Mouse (Mus musculus): Measurements from ENCODE around the gene Rnf126. TPM values are rescaled to one million over a fixed set of nuclear protein-coding genes. Genes with fewer than 3 reads are reported as not detected.

The Rnf126 gene
- polyA plus RNA-seq, 1 experiment = 157 TPM

DNA sequence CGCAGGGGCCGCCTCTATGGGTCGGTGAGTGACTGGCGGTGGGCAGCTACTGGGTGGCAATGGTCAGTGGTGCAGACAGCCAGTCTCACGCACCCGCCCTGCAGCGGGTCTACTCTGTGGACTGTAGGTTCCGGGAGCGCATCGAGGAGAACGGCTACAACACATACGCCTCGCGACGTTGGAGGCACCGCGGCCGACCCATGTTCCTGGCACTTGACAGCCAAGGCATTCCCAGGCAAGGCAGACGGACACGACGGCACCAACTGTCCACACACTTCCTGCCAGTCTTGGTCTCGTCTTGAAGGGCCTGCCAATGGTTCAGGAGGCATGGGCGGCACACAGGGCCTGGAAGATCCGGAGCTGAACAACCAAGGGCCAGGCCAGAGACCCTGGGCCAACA lies 10.1 kb downstream of the Rnf126 start:
- Histone ChIP-seq H3K4me3 (ENCODE audit: insufficient read depth, low read length) (no peak overlapping the region), H3K27ac (ENCODE audit: insufficient read depth, low read length) (no peak overlapping the region), H3K4me1 (ENCODE audit: control insufficient read depth, insufficient read depth, low read length) (no peaks in the 10 kb centered on the region)
- TF ChIP-seq POLR2A (IDR thresholded peaks at IDR 0.05; ENCODE audit: extremely low read depth, insufficient read depth, low read length) = no peak
- no peak for TF ChIP-seq CTCF (IDR thresholded peaks at IDR 0.05; ENCODE audit: extremely low read depth, insufficient read depth, low read length)

DNA sequence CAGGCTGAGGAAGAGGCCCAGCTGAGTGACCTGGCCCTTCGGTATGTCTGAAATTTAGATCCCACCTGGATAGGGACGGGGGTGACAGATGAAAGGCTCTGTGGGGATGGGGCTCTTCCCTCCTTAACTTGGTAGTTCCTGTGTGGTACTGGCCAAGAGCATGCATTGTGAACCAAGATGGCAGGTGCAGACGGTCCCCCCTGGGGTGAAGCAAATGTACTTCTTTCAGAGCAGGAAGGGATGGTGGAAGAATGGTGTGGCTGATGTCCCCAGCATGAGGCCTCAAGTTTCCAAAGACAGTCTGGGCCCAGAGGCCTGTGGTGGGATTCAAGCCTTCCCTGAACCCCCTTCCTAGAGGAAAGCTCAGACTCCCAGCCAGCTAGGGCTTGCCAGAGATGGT lies 10.9 kb downstream of the Rnf126 start:
- TF ChIP-seq CTCF (IDR thresholded peaks at IDR 0.05; ENCODE audit: extremely low read depth, insufficient read depth, low read length) (no peak), POLR2A (IDR thresholded peaks at IDR 0.05; ENCODE audit: extremely low read depth, insufficient read depth, low read length) (no peak)
- Histone ChIP-seq H3K27ac (ENCODE audit: insufficient read depth, low read length) (no peak overlapping the region), H3K4me1 (ENCODE audit: control insufficient read depth, insufficient read depth, low read length) (no peaks in the 10 kb centered on the region), H3K4me3 (ENCODE audit: insufficient read depth, low read length) (no peak overlapping the region; the same call in 1 of the 2 replicates)

DNA sequence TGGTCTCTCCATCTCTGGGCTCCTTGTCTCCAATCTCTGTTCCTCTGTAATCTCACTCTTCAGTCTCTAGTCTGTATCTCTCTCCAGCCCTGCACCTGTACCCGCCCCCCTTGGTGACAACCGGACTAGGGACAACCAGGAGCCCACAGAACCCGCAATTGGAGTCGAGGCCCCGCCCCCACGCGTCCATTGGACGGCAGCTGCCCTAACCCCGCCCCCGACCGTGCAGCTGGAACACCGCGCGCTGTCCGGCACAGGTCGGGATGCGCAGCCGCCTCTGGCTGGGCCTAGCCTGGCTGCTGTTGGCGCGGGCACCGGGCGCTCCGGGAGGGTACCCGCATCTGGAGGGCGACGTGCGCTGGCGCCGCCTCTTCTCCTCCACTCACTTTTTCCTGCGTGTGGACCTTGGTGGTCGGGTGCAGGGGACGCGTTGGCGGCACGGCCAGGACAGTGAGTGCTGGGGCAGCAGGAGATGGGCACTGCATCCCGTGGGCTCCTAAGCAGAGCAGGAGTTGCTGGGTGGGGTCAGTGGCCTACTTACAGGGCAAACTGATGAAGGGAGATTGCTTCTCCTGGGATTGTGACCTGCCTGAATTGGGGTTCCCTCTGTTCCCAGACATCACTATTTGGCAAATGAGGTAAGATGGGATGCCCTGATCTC lies 11.8 kb downstream of the Rnf126 start, which contains the start of gene Fgf22:
Gene Fgf22, plus strand, starts transcription at position 221 of the 661 bp plus-strand sequence.
- H3K27ac ChIP-seq (ENCODE audit: insufficient read depth, low read length) = no peak within 1 kb of the TSS

DNA sequence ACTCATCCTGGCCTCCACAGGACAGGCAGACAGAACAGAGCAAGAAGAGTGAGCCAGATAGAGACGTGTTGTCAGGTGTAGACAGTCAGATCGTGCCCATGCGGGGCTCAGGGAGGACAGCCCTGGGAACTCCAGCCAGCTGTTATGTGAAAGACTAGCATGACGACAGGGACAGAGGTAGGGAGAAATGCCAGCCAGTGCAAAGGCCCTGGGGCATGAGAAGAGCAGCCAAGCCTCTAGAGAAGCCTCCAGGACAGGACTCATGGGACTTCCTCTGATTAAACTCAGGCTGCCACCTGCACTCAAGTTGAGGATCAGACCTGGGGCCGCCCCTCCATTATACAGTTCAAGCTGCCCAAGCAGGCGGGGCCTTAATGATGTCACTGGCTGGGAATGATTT lies 18.3 kb downstream of the Rnf126 start:
- Histone ChIP-seq H3K27ac (ENCODE audit: insufficient read depth, low read length) (no peak overlapping the region), H3K4me1 (ENCODE audit: control insufficient read depth, insufficient read depth, low read length) (peaks cover 3% of the 10 kb centered on the region), H3K4me3 (ENCODE audit: insufficient read depth, low read length) (no peak overlapping the region)
- TF ChIP-seq CTCF (IDR thresholded peaks at IDR 0.05; ENCODE audit: extremely low read depth, insufficient read depth, low read length) (no peak), POLR2A (IDR thresholded peaks at IDR 0.05; ENCODE audit: extremely low read depth, insufficient read depth, low read length) (no peak)

More for the DNA sequence above, 11.8 kb downstream of the Rnf126 start, which contains the start of gene Fgf22:
- Histone ChIP-seq H3K4me3 (ENCODE audit: insufficient read depth, low read length) (peak within 1 kb of the TSS; percentile 45), H3K4me1 (ENCODE audit: control insufficient read depth, insufficient read depth, low read length) (no peaks in the 10 kb centered on the region)
- TF ChIP-seq CTCF (IDR thresholded peaks at IDR 0.05; ENCODE audit: extremely low read depth, insufficient read depth, low read length) (no peak), POLR2A (IDR thresholded peaks at IDR 0.05; ENCODE audit: extremely low read depth, insufficient read depth, low read length) (no peak)

DNA sequence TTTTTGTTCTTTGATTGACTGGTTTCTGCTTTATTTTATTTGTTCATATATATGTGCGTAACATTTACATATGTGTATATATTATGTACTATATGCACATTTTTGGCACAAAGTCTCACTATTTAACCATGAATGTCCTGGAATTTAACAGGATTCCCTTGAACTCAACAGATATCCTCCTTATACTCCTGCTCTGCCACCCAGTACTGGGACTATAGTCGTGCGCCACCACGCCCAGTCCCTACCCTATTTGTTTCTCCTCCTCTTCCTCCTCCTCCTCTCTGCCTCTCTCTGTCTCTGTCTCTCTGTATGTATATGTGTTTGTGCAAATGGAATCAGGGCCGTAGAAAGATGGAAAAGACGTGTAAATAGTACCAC lies 20.0 kb downstream of the Rnf126 start:
- Histone ChIP-seq H3K27ac (ENCODE audit: insufficient read depth, low read length) (no peak overlapping the region), H3K4me1 (ENCODE audit: control insufficient read depth, insufficient read depth, low read length) (peaks cover 3% of the 10 kb centered on the region), H3K4me3 (ENCODE audit: insufficient read depth, low read length) (no peak overlapping the region; the same call in 1 of the 2 replicates)
- TF ChIP-seq POLR2A (IDR thresholded peaks at IDR 0.05; ENCODE audit: extremely low read depth, insufficient read depth, low read length) (no peak), CTCF (IDR thresholded peaks at IDR 0.05; ENCODE audit: extremely low read depth, insufficient read depth, low read length) (no peak)

DNA sequence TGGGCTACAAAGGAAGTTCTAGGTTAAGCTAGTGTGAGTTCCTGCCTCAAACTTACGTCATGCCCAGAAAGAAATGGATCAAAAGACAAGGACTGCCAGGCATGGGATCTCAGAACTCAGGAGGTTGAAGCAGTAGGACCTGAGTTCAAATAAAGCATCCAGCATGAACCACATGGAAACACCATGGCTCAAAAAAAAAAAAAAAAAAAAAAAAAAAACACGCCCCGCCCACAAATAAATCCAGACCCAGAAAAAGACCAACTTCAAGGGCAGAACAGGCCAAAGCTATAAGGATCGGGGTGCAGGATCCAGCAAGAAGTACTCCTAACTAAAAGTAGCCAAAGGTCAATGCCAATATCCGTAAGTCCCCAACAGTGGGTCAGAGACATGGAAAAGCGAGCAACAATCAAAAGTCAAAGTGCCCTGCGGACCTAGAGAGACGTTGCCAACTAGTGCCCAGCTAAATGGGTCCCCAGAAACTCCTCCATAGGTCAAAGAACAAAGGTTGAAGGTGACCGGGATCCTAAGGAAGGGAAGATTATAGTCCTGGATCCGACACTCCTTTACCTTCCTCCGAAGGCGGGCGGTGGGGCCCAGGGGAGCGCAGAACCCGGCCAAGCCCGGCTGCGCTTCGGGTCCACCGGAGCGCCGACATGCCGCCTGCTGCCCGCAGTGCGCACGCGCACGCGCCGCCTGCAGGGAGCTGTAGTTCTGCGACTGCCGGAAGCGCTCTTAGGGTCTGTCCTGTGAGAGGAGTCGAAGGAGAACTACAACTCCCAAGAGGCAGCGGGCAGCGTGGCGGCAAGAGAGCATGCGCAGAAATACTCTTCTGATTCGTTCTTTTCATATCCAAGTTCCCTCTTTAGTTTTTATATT lies 20.6 kb downstream of the Rnf126 start, which contains the start of gene Polrmt:
Gene Polrmt, minus strand, starts transcription at position 684 of the 876 bp plus-strand sequence.
- TF ChIP-seq POLR2A (IDR thresholded peaks at IDR 0.05; ENCODE audit: extremely low read depth, insufficient read depth, low read length) (peak; percentile 61; the same call in 1 of the 2 replicates), CTCF (IDR thresholded peaks at IDR 0.05; ENCODE audit: extremely low read depth, insufficient read depth, low read length) (no peak)

GRCm38 (mm10) chr10:79745411-79745810 lies 21.3 kb downstream of the Rnf126 start:
- H3K4me3 ChIP-seq (ENCODE audit: insufficient read depth, low read length) = peak overlapping the region; percentile 72; the same call in 1 of the 2 replicates
- TF ChIP-seq POLR2A (IDR thresholded peaks at IDR 0.05; ENCODE audit: extremely low read depth, insufficient read depth, low read length) (no peak), CTCF (IDR thresholded peaks at IDR 0.05; ENCODE audit: extremely low read depth, insufficient read depth, low read length) (no peak)
- peaks cover 3% of the 10 kb centered on the region for H3K4me1 ChIP-seq (ENCODE audit: control insufficient read depth, insufficient read depth, low read length)
- no peak overlapping the region for H3K27ac ChIP-seq (ENCODE audit: insufficient read depth, low read length)

More for the DNA sequence above, 20.6 kb downstream of the Rnf126 start, which contains the start of gene Polrmt:
- Histone ChIP-seq H3K4me3 (ENCODE audit: insufficient read depth, low read length) (peak within 1 kb of the TSS; percentile 72), H3K4me1 (ENCODE audit: control insufficient read depth, insufficient read depth, low read length) (peaks cover 3% of the 10 kb centered on the region), H3K27ac (ENCODE audit: insufficient read depth, low read length) (no peak within 1 kb of the TSS)

GRCm38 (mm10) chr10:79743650-79744365 lies 22.9 kb downstream of the Rnf126 start:
- TF ChIP-seq POLR2A (IDR thresholded peaks at IDR 0.05; ENCODE audit: extremely low read depth, insufficient read depth, low read length) (no peak), CTCF (IDR thresholded peaks at IDR 0.05; ENCODE audit: extremely low read depth, insufficient read depth, low read length) (no peak)
- Histone ChIP-seq H3K4me3 (ENCODE audit: insufficient read depth, low read length) (no peak overlapping the region), H3K4me1 (ENCODE audit: control insufficient read depth, insufficient read depth, low read length) (peaks cover 3% of the 10 kb centered on the region), H3K27ac (ENCODE audit: insufficient read depth, low read length) (no peak overlapping the region)

DNA sequence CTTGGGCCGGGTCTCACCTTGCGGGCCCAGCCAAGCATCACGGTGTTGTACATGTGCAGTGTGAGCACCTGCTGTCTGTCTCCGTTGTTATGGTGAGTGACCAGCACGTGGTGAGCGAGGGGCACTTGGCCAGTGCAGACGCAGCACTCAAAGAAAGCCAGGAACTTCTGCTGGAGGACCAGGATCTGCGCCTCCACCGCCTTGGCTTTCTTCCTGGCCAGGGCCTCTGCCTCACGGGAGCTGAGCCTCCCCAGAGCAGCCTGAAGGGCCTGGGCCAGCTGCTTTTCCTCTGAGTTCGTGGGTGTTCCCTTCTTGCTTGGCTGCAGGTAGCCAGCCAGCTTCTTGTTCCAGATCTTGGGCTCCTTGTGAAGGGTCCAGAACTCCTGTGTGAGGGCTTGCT lies 23.6 kb downstream of the Rnf126 start:
- H3K4me1 ChIP-seq (ENCODE audit: control insufficient read depth, insufficient read depth, low read length) = peaks cover 3% of the 10 kb centered on the region
- no peak overlapping the region for H3K4me3 ChIP-seq (ENCODE audit: insufficient read depth, low read length)
- TF ChIP-seq POLR2A (IDR thresholded peaks at IDR 0.05; ENCODE audit: extremely low read depth, insufficient read depth, low read length) (no peak), CTCF (IDR thresholded peaks at IDR 0.05; ENCODE audit: extremely low read depth, insufficient read depth, low read length) (no peak)
- H3K27ac ChIP-seq (ENCODE audit: insufficient read depth, low read length) = no peak overlapping the region
